Mouse (Mus musculus): ENCODE results near the gene Mbip. TPM values are rescaled to one million over a fixed set of nuclear protein-coding genes. Genes with fewer than 3 reads are reported as not detected.

Mbip gene
- polyA plus RNA-seq (2021; fragmentation: Nextera tagmentation) = 13.6 and 15.1 TPM in 2 replicates
- long read RNA-seq, experiment 1, transcript Mbip-203 (3 exons, 724 nt) = minor isoform, 13 of 82 reads
- long read RNA-seq, experiment 1, transcript Mbip-201 (9 exons, 1,512 nt) = major isoform, 35 of 82 reads
- long read RNA-seq, experiment 1, partial matches to known transcripts = 3 of 82 reads
- long read RNA-seq, experiment 1, other reads (novel, unspliced or antisense) = 31 of 82 reads
- long read RNA-seq, experiment 2, partial matches to known transcripts = 3 of 14 reads
- long read RNA-seq, experiment 2, other reads (novel, unspliced or antisense) = 6 of 14 reads

GRCm38 (mm10) chr12:56345367-56346089 is at the start of gene Mbip:
Mbip (minus strand) TSS chr12:56345894.

Other genes starting within 250 kb of the Mbip start
- 0.23 TPM in 1 of 2 replicates, not detected in the other for gene Nkx2-1, start 191.0 kb upstream of the Mbip start, polyA plus RNA-seq (2021; fragmentation: Nextera tagmentation)

Data from left cerebral cortex, adult 6 months (tissue).